Mouse (Mus musculus) brain, adult 2 months (tissue): ENCODE measurements around the gene Gls2.
"Not testable (repeated sequence)": the region's sequence is repeated elsewhere in the genome, so short reads cannot be mapped to it uniquely, and the experiment has no call there.

Experiments
- DNase-seq: peaks from one replicate; pipeline ENCODE4 v3.0.0; 2011; ENCODE audit warnings: low read depth, low spot score

The Gls2 gene

DNA sequence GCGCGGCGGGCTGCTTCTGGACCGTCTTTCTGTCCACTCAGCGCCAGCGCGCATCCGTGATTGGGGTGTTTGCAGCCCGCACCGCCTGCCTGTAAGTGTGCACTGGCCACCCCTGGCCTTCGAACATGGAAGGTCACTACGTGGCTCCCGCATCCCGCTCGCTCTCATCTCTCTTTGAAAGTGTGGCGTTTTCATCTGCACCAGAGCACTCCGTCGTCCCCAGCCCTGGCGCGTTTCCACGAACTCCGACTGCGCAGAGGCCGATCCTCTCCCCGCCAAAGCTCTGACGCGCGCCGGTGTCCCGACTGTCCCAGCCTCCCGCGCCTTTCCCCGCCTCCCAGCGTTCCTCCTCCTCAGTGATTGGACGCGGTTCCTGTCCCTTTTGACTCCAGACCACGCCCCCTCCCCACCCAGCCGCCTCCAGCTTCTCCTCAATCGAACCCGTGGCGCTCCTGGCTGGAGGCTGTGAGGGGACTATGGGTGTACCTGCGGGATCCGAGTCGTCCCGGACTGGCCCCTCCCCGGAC, at the start of gene Gls2:
Gene Gls2, plus strand, starts transcription at position 434 of the 527 bp plus-strand sequence.
- DNase-seq, result peak; percentile 99

DNA sequence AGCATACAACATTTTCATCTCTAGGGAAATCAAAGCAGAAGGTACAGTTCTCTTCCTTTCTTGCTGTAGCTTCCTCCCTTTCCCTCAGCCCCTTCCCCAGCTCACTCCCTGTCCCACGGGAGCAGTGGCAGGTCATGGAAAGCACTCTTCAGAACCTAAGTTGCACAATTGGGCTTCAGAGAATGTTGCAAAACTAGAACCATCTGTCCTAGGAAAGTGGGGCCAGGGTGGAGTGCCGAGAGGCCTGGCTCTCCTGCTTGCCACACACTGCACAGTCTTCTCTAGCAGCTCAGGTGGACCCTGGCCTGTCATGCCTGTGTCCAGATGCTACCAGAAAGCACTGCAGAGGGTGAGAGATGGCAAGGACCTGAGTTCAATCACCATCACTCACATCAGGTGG, 49.3 kb upstream of the Gls2 start:
- DNase-seq, result no peak

DNA sequence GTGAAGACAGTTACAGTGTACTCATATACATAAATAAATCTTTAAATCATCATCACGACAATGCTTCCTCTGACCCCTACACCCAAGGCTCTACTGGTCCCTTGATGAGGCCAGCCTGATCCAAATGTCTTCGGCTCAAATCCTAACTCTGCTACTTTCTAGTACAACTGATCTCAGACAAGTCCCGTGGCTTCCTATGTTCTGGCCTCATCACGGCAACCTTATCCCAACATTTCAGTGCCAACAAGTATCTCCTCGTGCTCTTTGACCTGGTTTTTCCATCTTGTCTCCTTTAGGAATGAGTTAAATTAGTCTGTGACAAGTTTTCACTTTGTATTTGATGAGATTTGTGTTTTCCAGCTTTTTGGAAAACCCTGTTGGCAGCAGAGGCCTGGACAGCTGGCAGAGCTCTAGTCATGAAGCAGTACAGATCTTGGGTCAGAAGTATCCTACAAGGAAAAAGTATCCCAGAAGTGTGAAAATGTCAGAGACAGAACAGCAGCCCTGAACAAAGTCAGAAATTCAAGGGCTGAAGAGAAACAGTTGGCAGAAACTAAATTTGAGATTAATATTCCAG, 45.4 kb upstream of the Gls2 start:
- DNase-seq, result no peak

DNA sequence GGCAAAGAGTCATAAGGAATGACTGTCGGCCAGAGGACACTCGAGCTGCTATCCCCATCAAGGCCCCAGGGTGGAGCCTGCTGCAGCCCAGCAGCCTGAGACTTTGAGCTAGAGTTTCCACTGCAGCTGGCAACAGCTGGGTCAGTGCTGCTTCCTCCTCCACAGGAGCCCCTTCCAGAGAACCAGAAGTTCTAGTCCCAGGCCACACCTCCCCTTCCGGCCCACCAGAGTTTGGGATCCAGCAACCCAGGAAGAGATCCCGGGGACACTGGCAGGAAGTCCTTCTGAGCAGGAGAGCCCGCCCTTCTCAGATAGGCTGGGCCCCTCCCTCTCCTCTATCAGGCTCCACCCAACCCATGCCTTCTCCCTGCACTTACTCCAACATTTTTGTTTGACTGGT, 44.7 kb upstream of the Gls2 start:
- peak; percentile 31 for DNase-seq

DNA sequence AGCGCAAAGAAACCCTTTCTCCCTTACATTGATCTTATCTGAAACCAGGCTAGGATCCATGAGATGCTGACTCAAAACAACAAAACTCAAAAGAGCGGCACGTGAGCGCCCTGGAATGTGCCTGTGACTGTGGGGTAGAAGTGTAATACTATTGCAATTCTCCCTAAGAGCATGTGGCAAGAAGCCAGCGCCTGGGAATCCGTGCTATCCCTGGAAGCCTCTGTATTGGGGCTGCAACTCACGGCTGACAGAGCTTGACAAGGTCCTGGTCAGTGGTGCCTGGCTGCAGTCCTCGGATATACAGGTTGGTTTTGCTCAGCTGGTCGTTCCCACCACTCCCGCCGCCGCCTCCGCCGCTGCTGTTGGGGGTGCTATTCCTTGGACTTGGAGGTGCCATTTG, 43.3 kb upstream of the Gls2 start:
- DNase-seq, result no peak

DNA sequence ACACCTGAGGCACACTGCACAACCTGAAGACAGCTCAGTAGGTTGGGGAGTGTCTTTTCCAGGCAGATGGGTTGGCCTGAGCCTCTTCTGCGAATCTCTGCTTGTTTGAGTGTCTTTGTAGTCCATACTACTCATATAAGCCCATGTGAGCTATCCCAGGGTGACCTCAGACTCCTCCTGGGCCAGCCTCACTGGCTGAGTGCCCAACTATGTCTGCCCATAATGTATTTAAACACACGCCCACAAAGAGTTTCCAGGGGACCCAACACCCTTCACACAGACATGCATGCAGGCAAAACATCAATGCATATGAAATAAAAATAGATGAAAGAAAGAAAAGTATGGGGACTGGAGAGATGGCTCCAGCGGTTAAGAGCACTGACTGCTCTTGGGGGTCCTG, 40.3 kb upstream of the Gls2 start:
- no peak for DNase-seq

DNA sequence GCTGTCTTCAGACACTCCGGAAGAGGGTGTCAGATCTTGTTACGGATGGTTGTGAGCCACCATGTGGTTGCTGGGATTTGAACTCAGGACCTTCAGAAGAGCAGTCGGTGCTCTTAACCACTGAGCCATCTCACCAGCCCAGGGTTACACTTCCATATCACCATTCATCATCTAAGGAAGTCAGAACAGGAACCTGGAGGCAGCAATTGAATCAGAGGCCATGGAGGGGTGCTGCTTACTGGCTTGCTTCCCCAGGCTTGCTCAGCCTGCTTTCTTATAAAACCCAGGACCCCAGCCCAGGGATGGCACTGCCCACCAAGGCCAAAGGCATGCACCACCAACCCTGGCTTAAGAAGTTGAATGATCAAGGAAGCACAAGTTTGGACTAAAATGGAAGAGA, 28.5 kb upstream of the Gls2 start:
- DNase-seq, result not testable (repeated sequence)

DNA sequence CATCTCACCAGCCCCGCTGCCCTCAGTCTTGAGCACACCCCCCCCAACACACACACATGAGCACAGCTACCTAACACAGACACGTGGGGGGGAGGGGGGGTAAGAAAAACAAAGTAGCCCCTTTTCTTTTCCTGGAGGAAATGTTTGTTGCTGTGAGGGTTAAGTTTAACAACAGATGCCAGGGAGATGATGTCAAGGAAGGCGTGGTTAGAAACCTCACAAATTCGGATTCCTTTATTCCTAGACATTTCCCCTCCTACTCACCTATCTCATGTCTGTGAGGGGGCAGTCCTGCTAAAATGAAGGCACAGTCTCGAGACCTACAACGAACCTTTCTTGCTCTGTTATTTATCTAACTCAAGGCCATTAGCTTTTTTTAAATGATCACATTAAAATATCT, 27.2 kb upstream of the Gls2 start:
- DNase-seq, result no peak

DNA sequence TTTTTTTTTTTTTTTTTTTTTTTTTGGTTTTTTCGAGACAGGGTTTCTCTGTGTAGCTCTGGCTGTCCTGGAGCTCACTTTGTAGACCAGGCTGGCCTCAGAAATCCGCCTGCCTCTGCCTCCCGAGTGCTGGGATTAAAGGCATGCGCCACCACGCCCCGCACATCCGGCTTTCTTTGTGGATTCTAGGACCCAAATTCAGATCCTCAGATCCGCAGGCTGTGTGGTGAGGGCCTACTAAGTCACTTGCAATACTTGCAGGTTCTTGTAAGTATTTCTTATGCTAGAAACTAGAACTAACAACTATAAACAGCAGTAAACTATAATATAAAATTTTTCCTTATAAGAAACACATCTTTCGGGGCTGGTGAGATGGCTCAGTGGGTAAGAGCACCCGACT, 22.9 kb upstream of the Gls2 start:
- not testable (repeated sequence) for DNase-seq

DNA sequence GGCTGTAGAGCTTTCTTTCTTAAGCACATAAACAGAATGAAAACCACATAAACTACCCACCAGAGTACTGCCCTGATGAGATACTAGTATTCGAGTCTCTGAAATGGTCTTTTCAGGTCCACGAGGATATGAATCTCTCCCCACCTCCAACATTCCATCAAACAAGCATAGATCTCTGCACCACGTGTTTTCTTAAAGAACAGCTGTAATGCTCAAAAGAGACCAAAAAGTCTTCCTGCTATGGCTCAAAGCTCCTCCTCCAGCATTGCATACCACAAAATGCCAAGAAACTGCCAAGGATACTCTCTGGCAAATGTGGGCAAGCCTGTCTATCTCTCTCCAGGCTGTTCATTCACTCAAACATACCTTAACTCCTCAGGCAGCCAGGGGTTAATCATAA, 19.0 kb upstream of the Gls2 start:
- no peak for DNase-seq

DNA sequence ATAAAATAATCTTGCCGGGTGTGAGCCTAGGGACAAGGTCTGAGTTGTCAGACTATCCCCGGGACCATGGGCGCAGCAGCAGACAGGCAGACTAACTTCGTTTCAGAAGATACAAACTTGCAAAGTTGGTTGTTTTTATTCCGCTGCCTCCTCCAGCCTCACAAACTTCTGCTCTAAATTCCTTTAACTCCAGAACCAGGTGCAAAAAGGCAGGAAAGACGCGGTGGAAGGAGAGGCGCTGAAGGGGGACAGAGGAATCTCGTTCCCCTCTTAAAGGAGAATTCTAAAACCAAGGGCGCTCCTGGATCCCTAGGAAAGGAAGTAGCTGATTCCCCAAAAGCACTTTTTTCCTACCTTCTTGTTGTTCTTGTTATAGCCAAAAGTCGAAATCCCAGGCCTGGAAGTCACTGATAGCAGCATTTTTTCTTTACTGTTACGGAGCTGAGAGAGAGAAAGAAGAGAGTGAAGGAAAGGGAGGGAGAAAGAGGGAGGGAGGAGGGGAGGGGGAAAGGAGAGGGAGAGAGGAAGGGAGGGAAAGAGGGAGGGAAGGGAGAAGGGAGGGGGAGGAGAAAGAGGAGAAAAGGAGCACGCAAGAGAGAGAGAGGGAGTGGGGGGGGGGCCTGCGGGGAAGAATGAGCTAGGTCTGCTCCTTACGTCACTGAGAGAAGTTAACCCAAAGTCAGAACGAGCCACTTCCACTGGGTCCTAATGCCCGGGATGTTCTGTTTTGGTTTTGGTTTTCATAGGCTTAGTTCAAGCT, 18.1 kb upstream of the Gls2 start:
- DNase-seq, result peak; percentile 96

DNA sequence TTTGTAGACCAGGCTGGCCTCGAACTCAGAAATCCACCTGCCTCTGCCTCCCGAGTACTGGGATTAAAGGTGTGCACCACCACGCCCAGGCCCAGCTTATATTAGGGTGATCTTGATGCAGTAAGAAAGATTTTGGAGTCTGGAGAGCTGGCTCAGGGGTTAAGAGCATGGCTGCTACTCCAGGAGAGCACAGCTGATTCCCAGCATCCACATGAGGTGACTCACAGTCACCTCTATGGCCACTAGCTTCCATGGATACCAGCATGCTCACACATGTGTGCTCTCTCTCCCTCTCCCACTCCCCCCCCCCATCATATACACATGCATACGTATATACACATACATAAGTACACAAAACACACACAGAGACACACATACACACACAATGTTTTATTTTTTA, 16.9 kb upstream of the Gls2 start:
- DNase-seq, result no peak

DNA sequence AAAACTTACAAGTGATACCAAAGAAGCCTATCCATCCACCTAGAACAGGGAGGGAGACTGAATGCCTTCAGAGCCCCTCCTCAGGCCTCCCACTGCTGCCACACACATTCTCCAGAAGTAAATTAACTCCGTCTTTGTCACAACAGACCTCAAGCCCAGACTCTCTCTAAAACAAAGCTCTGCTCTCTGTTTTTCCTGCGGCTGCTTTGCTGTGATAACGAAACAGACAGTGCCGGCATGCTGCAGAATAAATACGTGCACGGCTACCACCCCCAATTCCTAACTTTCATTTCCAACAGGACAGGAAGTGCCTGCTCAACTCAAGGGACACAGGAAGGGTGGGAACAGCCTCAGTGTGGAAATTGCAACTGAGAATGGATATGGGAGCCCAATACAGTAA, 14.3 kb upstream of the Gls2 start, which contains the start of gene Rbms2:
Gene Rbms2, minus strand, starts transcription at position 309 of the 400 bp plus-strand sequence.
- no peak for DNase-seq

DNA sequence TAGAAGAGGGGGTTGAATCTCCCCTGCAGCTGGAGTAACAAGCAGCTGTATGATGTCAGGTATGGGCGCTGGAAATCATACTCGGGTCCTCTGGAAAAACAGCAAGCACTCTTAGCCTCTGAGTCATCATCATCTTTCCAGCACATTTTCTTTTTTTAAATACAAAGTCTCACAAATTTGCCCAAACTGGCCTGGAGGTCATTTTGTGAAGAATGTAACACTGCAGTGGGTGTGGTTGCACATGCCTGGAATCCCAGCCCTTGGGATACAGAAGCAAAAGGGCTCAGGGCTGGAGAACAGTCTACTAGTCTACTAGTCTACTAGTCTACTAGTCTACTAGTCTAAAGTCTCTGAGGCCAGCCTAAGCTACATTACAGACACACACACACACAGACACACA, 10.0 kb upstream of the Gls2 start:
- DNase-seq, result no peak

DNA sequence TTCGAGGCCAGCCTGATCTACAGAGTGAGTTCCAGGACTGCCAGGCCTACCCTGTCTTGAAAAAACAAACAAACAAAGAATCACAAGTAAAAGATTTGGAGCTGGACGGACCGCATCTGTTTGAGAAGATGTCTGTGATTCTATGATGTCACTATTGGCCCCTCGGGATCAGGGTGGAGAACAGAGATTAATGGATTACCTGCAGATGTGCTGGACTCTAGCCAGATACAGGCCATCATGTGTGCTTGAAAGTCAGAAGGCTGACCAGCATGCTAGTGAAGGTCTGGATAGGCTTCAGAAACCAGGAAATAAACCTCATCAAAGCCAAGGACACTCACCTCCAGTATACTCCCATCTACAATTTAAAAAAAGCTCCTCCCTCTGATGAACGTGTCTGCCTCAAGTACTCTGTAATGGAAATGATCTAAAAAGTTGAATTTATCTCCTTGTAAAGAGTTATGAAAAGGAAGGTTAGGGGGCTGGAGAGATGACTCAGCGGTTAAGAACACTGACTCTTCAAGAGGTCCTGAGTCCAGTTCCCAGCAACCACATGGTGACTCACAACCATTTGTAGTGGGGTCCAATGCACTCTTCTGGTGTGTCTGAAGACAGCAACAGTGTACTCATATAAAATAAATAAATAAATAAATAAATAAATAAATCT, 8.8 kb upstream of the Gls2 start:
- DNase-seq, result no peak

DNA sequence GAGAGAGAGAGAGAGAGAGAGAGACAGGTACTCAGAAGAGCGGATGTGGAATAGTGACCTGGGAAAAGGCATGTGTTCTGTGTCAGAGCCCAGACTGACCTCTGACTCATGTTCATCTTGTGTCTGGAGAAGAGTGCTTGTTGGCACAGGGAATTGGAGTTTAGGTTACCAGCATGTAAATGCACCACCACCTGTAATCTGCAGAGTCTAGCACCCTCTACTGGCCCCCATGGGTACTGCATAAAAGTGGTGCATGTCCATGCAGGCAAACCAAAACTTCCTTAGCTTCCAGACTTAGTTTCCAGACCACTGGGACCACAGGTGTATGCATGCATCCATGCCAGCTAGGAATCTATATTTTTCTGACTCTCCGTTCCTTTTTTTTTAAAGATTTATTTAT, 8.3 kb upstream of the Gls2 start:
- peak; percentile 93 for DNase-seq

DNA sequence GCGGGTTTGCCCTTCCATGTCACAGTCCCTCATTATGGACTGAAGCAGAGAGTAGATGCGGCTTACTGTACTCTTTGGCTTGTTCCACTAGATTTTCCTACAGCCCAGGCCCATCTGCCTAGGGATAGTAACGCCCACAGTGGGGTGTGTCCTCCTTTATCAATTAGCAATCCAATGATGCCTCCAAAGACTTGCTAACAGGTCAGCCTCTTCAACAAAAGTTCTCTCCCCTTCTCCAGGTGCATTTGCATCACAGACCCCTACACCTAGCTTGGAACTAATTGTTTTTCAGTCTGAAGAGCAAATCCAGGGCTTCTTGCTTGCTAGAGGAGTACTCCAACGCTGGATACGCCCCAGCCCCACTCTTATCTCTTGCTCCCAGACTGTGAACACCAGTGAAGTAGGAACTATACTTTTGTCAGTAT, 7.1 kb upstream of the Gls2 start:
- DNase-seq, result no peak

DNA sequence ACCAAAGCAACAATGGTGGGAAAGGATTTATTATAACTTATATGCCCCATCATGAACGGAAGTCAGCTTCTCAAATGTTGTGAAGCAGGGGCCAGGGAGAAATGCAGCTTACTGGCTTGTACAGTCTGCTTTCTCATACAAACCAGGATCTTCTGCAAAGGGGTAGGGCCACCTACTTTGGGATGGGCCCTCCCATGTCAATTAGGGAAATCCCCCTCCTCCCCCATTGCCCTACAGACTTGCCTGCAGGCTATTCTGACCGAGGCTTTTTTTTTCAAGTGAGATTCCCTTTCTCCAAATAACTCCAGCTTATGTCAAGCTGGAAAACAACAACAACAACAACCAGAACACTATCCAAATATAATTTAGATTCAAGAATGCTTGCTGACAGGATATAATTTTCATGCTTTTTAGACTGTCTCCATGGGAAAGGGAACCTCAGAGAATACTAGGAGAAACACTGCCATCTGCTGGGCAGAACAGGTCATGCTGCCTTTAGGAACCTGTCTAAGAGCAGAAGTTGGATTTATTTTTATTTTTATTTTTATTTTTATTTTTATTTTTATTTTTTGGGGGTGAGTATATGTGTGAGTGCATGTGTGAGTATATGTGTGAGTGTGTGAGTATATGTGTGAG, 5.9 kb upstream of the Gls2 start:
- peak; percentile 92 for DNase-seq

DNA sequence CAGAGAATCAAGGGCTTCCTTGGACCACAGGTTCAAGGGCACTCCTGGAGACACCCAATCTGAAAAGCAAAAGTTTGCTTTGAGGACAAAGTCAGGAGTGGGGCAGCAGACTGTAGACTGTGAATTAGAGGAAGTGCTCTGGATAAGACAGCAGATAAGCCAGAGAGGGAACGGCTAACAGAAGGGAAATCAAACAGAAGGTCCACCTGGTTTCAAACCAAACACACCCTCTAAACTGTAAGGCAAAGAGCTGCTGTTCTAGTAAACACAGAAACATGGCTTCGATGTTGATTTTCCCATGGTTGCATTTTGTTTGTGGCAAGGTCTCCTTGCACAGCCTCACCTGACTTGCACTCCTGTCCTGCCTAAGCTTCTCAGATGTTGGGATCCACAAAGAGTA, 2.8 kb upstream of the Gls2 start:
- DNase-seq, result no peak

DNA sequence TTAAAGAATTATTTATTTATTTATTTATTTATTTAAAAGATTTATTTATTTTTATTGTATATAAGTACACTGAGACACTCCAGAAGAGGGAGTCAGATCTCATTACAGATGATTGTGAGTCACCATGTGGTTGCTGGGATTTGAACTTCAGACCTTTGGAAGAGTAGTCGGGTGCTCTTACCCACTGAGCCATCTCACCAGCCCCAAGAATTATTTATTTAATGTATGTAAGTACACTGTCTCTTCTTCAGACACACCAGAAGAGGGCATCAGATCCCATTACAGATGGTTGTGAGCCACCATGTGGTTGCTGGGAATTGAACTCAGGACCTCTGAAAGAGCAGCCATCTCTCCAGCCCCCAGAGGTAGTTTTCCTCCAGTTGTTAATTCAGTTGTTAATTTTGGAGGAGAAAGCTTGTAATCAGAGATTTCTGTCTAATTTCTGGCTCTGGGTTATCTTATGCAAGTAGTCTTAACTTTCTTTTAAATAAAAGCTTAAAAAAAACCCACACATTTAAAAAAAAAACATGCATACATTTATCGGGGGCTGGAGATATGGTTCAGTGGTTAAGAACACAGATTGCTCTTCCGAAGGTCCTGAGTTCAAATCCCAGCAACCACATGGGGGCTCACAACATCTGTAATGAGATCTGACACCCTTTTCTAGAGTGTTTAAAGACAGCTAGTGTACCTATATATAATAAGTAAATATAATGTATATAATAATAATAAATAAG, 2.1 kb upstream of the Gls2 start:
- not testable (repeated sequence) for DNase-seq

DNA sequence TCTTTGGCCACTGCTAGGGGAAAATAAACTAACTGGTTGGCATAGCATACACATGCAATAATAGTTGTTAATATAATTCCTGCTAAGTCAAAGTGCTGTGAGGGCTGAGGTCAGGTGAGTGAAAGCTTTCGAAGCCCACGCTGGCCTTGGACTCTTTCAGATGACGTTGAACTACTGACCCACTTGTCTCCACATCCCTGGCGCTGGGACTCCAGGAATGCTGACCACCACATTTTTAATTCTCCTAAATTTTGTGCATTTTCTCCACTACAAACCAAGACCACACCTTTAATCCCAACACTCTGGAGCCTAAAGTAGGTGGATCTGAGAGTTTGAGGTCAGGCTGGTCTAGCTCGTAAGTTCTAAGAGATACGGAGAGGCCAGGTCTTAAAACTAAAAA, 1.1 kb upstream of the Gls2 start:
- no peak for DNase-seq
